Mouse (Mus musculus) MEL (cell line): ENCODE results near the gene Ripply2. TPM values are rescaled to one million over a fixed set of nuclear protein-coding genes. Genes with fewer than 3 reads are reported as not detected.

ENCODE experiments used
- DNase-seq: peaks from one replicate; pipeline ENCODE4 v3.0.0; 2011; ENCODE audit warnings: low read depth, low spot score
- H3K27ac ChIP-seq: 2 replicates; pipeline ENCODE4 v1.5.1; 2012; ENCODE audit warnings: low read depth, mild to moderate bottlenecking, control low read depth, low read length, moderate library complexity; ENCODE audit not compliant: control insufficient read depth
- H3K27me3 ChIP-seq, 2 experiments: fragments of 150-350 bp in 1 of 2; sonication (generic) in 1 of 2; 2 replicates each; pipeline ENCODE4 v1.6.1; 2012; ENCODE audit warnings: low read length in 2 of 2, mild to moderate bottlenecking in 2 of 2, improper control_type of control experiment in 1 of 2, moderate library complexity in 1 of 2; ENCODE audit not compliant: insufficient read depth in 2 of 2, control insufficient read depth in 1 of 2
- H3K36me3 ChIP-seq, 2 experiments: 2 replicates each; pipeline ENCODE4 v1.6.1; 2012 to 2014; ENCODE audit warnings: low read length in 2 of 2, improper control_type of control experiment in 1 of 2, inconsistent platforms in 1 of 2, mild to moderate bottlenecking in 1 of 2; ENCODE audit not compliant: insufficient read depth in 2 of 2, control insufficient read depth in 1 of 2
- H3K4me1 ChIP-seq, 2 experiments: fragments of 150-350 bp in 1 of 2; sonication (generic) in 1 of 2; 2 replicates each; pipeline ENCODE4 v1.6.1; 2012; ENCODE audit warnings: low read length in 2 of 2, improper control_type of control experiment in 1 of 2, mild to moderate bottlenecking in 1 of 2; ENCODE audit not compliant: insufficient read depth in 2 of 2, control insufficient read depth in 1 of 2
- H3K4me3 ChIP-seq, 2 experiments: fragments of 150-350 bp in 1 of 2; sonication (generic) in 1 of 2; 2 replicates each; pipeline ENCODE4 v1.5.1; 2012; ENCODE audit warnings: low read depth in 2 of 2, low read length in 2 of 2, mild to moderate bottlenecking in 2 of 2, moderate library complexity in 2 of 2, control low read depth in 1 of 2, improper control_type of control experiment in 1 of 2; ENCODE audit not compliant: control insufficient read depth in 1 of 2, insufficient read depth in 1 of 2
- H3K79me2 ChIP-seq: 2 replicates; pipeline ENCODE4 v1.6.1; 2012; ENCODE audit warnings: mild to moderate bottlenecking, low read length, moderate library complexity; ENCODE audit not compliant: control insufficient read depth, poor library complexity, insufficient read depth
- H3K9ac ChIP-seq: 2 replicates; pipeline ENCODE4 v1.6.1; 2012; ENCODE audit warnings: low read depth, mild to moderate bottlenecking, control low read depth, low read length, moderate library complexity; ENCODE audit not compliant: control insufficient read depth, poor library complexity, severe bottlenecking
- H3K9me3 ChIP-seq: fragments of 150-350 bp; sonication (generic); replicated peaks from 2 replicates; pipeline ENCODE4 v1.6.1; 2012; ENCODE audit warnings: mild to moderate bottlenecking, low read length, improper control_type of control experiment, moderate library complexity; ENCODE audit not compliant: insufficient read depth
- CHD2 ChIP-seq: IDR thresholded peaks from 2 replicates; pipeline ENCODE4 v1.6.1; 2011; ENCODE audit warnings: low read length, improper control_type of control experiment
- E2F4 ChIP-seq: IDR thresholded peaks from 2 replicates; pipeline ENCODE4 v1.6.1; 2011; ENCODE audit warnings: low read depth, low read length, improper control_type of control experiment, borderline replicate concordance
- ELF1 ChIP-seq: IDR thresholded peaks from 2 replicates; pipeline ENCODE4 v1.6.1; 2014; ENCODE audit warnings: low read depth, mild to moderate bottlenecking, inconsistent platforms, low read length, improper control_type of control experiment, moderate library complexity
- EP300 ChIP-seq, 2 experiments: IDR thresholded peaks; 2 replicates each; pipeline ENCODE4 v1.6.1; 2011; ENCODE audit warnings: improper control_type of control experiment in 2 of 2, low read length in 2 of 2, low read depth in 1 of 2, mild to moderate bottlenecking in 1 of 2
- GABPA ChIP-seq: IDR thresholded peaks from 2 replicates; pipeline ENCODE4 v1.6.1; 2012; ENCODE audit warnings: low read depth, mild to moderate bottlenecking, inconsistent platforms, low read length, improper control_type of control experiment, moderate library complexity
- HCFC1 ChIP-seq: IDR thresholded peaks from 2 replicates; pipeline ENCODE4 v1.6.1; 2012; ENCODE audit warnings: low read depth, mild to moderate bottlenecking, inconsistent platforms, low read length, improper control_type of control experiment, moderate library complexity
- MAX ChIP-seq: IDR thresholded peaks from 2 replicates; pipeline ENCODE4 v1.6.1; 2011; ENCODE audit warnings: low read length, improper control_type of control experiment
- MAZ ChIP-seq: IDR thresholded peaks from 2 replicates; pipeline ENCODE4 v1.6.1; 2012; ENCODE audit warnings: low read depth, mild to moderate bottlenecking, inconsistent platforms, low read length, improper control_type of control experiment
- MYB ChIP-seq: IDR thresholded peaks from 2 replicates; pipeline ENCODE4 v1.6.1; 2011; ENCODE audit warnings: mild to moderate bottlenecking, low read depth, low read length, improper control_type of control experiment
- MYC ChIP-seq: IDR thresholded peaks from 2 replicates; pipeline ENCODE4 v1.6.1; 2011; ENCODE audit warnings: low read depth, mild to moderate bottlenecking, low read length, improper control_type of control experiment, moderate library complexity
- RAD21 ChIP-seq: IDR thresholded peaks from 2 replicates; pipeline ENCODE4 v1.6.1; 2011; ENCODE audit warnings: mild to moderate bottlenecking, low read depth, low read length, improper control_type of control experiment
- TAL1 ChIP-seq: IDR thresholded peaks from 2 replicates; pipeline ENCODE4 v1.6.1; 2012; ENCODE audit warnings: mild to moderate bottlenecking, inconsistent platforms, low read length, moderate library complexity, mixed read lengths
- TBP ChIP-seq: IDR thresholded peaks from 2 replicates; pipeline ENCODE4 v1.8.0; 2011; ENCODE audit warnings: low read depth, low read length, improper control_type of control experiment
- UBTF ChIP-seq: IDR thresholded peaks from 2 replicates; pipeline ENCODE4 v1.6.1; 2012; ENCODE audit warnings: low read depth, mild to moderate bottlenecking, inconsistent platforms, low read length, improper control_type of control experiment, moderate library complexity, borderline replicate concordance; ENCODE audit not compliant: insufficient read depth
- USF1 ChIP-seq: IDR thresholded peaks from 2 replicates; pipeline ENCODE4 v1.6.1; 2014; ENCODE audit warnings: low read depth, mild to moderate bottlenecking, inconsistent platforms, low read length, improper control_type of control experiment, moderate library complexity
- ZC3H11A ChIP-seq: IDR thresholded peaks from 2 replicates; pipeline ENCODE4 v1.6.1; 2012; ENCODE audit warnings: low read depth, mild to moderate bottlenecking, inconsistent platforms, low read length, improper control_type of control experiment
- ZKSCAN1 ChIP-seq: IDR thresholded peaks from 2 replicates; pipeline ENCODE4 v1.6.1; 2012; ENCODE audit warnings: low read depth, mild to moderate bottlenecking, inconsistent platforms, low read length, improper control_type of control experiment, moderate library complexity
- ZNF384 ChIP-seq: IDR thresholded peaks from 2 replicates; pipeline ENCODE4 v1.6.1; 2012; ENCODE audit warnings: low read depth, mild to moderate bottlenecking, inconsistent platforms, low read length, improper control_type of control experiment
- polyA plus RNA-seq, 2 experiments: library from polyadenylated mRNA; stranded (reverse) in 1 of 2; unstranded in 1 of 2; fragments of >175 nt in 1 of 2; fragments of >200 nt in 1 of 2; gene quantifications; 2 replicates each; pipeline versions ENCODE4 v1.2.1 to v1.2.4; 2012; ENCODE audit warnings: low replicate concordance in 2 of 2, low read depth in 1 of 2; ENCODE audit not compliant: insufficient read length in 2 of 2, insufficient read depth in 1 of 2, missing spikeins in 1 of 2
- total RNA-seq: library from RNA; depleted of rRNA; stranded (reverse); fragments of 300-350 nt; gene quantifications from 2 replicates; pipeline ENCODE4 v1.2.3, GENCODE M21; 2012

Ripply2 gene
- total and polyA plus RNA-seq, 3 experiments, result not detected

DNA sequence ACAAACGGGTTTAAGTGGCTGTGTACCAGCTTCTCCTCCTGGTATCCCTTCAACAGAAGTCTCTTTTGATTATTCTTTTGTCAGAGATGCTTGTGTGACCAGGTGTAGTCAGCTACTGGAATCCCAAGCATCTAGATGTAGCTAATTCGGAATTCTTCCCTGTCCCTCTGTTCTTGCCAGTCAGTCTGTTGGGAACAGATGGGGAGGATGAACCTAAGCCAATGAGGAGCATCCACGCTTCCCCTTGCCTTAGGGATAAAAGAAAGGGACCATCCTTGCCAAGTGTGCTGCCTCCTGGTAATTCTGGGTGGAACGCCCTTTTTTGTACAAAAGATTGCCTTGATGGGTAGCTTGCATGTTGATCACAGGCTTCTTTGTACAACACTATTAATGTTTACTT lies 41.8 kb upstream of the Ripply2 start:
- no peak overlapping the region for H3K4me3 ChIP-seq
- no peak overlapping the region for H3K9ac ChIP-seq
- no peaks in the 10 kb centered on the region for H3K36me3 ChIP-seq
- DNase-seq, result no peak
- TF ChIP-seq USF1 (no peak), ZNF384 (no peak), TAL1 (no peak), MAX (no peak), ZC3H11A (no peak), CHD2 (no peak), UBTF (no peak), RAD21 (no peak), HCFC1 (no peak), MYB (no peak), TBP (no peak), GABPA (no peak), EP300 (IDR thresholded peaks at IDR 0.05; ENCODE audit: low read depth in 1 of 2, low read length in 2 of 2) (no peak), MYC (no peak), MAZ (no peak), ZKSCAN1 (no peak)
- H3K27ac ChIP-seq, result no peak overlapping the region
- no peaks in the 10 kb centered on the region for H3K79me2 ChIP-seq
- H3K9me3 ChIP-seq, result no peaks in the 10 kb centered on the region
- H3K27me3 ChIP-seq, result no peaks in the 10 kb centered on the region; a peak in 1 of 4 replicates
- H3K4me1 ChIP-seq, result no peaks in the 10 kb centered on the region

DNA sequence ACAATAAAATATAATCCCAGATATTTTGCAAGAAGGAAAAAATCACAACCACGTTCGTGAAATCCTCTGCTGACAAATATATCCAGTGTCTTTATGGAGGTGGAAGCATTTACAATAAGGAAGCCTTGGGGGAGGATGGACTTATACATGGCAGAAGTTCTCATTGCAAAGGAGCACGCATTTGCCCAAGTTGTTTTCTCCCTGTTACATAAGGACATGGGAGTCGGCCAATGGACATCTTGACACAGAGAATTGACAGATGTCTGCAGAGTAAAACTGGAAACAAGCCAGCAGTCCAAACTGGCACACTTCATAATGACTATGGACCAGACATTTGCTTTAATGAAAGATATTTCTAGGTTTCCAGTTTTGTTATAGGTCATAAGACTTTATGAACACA lies 38.4 kb upstream of the Ripply2 start:
- Histone ChIP-seq H3K27ac (no peak overlapping the region), H3K4me1 (peaks cover 0 to 3% of the 10 kb centered on the region in 2 experiments; a peak in 2 of 4 replicates), H3K9me3 (no peaks in the 10 kb centered on the region), H3K27me3 (no peaks in the 10 kb centered on the region; a peak in 1 of 4 replicates), H3K9ac (no peak overlapping the region), H3K4me3 (no peak overlapping the region), H3K79me2 (no peaks in the 10 kb centered on the region), H3K36me3 (no peaks in the 10 kb centered on the region)
- TF ChIP-seq ELF1 (no peak), EP300 (IDR thresholded peaks at IDR 0.05; ENCODE audit: low read depth in 1 of 2, low read length in 2 of 2) (no peak), MAZ (no peak), E2F4 (no peak)
- no peak for DNase-seq
